In genomic region chr5:100331636-100332035, GRCm38 (mm10) we compare ENCODE assay signal across 19 mouse cellular contexts.
DNase-seq lines count a peak whose midpoint lies in the region; ATAC-seq and TF ChIP-seq lines count a peak whose summit lies in the region.
"Had no signal": no experiment of that assay in that cellular context is flagged by ENCODE, and none has a peak within 500 bp of the region (broad histone marks: within the 10 kb centered on the region; RNA-seq: fewer than 3 reads in every experiment).

No protein-coding gene starts in this region.

- no peak overlapping the region for H3K9ac ChIP-seq in midbrain, embryonic 12.5 days (replicated peaks)
- no peak overlapping the region for H3K9ac ChIP-seq in midbrain, embryonic 15.5 days
- H3K9ac ChIP-seq in ES-E14 (ENCODE audit: insufficient read depth, low read depth, low read length, poor library complexity, severe bottlenecking), result no peak overlapping the region
- H3K9ac ChIP-seq in hindbrain, embryonic 13.5 days, result no peak overlapping the region
- H3K9ac ChIP-seq: embryonic facial prominence, embryonic 13.5 days; forebrain, embryonic 13.5 days; heart, embryonic 13.5 days; intestine, embryonic 15.5 days had no signal

- WGBS in midbrain, embryonic 12.5 days, result 84% methylated on average over 8 of the region's 8 CpGs
- 83% methylated on average over 8 of the region's 8 CpGs for WGBS in midbrain, embryonic 15.5 days
- 80% methylated on average over 8 of the region's 8 CpGs for WGBS in hindbrain, embryonic 13.5 days

- no peak overlapping the region for H3K4me2 ChIP-seq in midbrain, embryonic 12.5 days (replicated peaks)
- no peak overlapping the region for H3K4me2 ChIP-seq in midbrain, embryonic 15.5 days
- no peak overlapping the region for H3K4me2 ChIP-seq in hindbrain, embryonic 13.5 days
- H3K4me2 ChIP-seq: embryonic facial prominence, embryonic 13.5 days; forebrain, embryonic 13.5 days; heart, embryonic 13.5 days; intestine, embryonic 15.5 days had no signal

- H3K4me1 ChIP-seq in midbrain, embryonic 12.5 days, result peaks cover 4% of the 10 kb centered on the region
- 0 out of 2 replicates have a peak, but pooled peaks cover 5% of the 10 kb centered on the region for H3K4me1 ChIP-seq in midbrain, embryonic 15.5 days
- H3K4me1 ChIP-seq in ES-E14 (ENCODE audit: control insufficient read depth in 2 of 2, insufficient read depth in 2 of 2, low read length in 2 of 2, poor library complexity in 1 of 2), result peaks cover 0 to 9% of the 10 kb centered on the region in 2 experiments; a peak in 2 of 4 replicates
- H3K4me1 ChIP-seq in hindbrain, embryonic 13.5 days (replicated peaks), result peaks cover 22% of the 10 kb centered on the region
- H3K4me1 ChIP-seq: embryonic facial prominence, embryonic 13.5 days had no signal

- no peaks in the 10 kb centered on the region for H3K36me3 ChIP-seq in midbrain, embryonic 12.5 days
- H3K36me3 ChIP-seq in midbrain, embryonic 15.5 days (replicated peaks), result no peaks in the 10 kb centered on the region
- no peaks in the 10 kb centered on the region for H3K36me3 ChIP-seq in ES-E14 (ENCODE audit: control insufficient read depth, insufficient read depth, low read length, poor library complexity, severe bottlenecking)
- no peaks in the 10 kb centered on the region for H3K36me3 ChIP-seq in hindbrain, embryonic 13.5 days
- H3K36me3 ChIP-seq: embryonic facial prominence, embryonic 13.5 days; heart, embryonic 13.5 days; intestine, embryonic 15.5 days had no signal

- no peaks in the 10 kb centered on the region for H3K9me3 ChIP-seq in midbrain, embryonic 12.5 days
- H3K9me3 ChIP-seq in midbrain, embryonic 15.5 days, result no peaks in the 10 kb centered on the region
- H3K9me3 ChIP-seq in ES-E14 (ENCODE audit: control insufficient read depth, insufficient read depth, low read depth, low read length), result no peaks in the 10 kb centered on the region
- no peaks in the 10 kb centered on the region for H3K9me3 ChIP-seq in hindbrain, embryonic 13.5 days
- H3K9me3 ChIP-seq: embryonic facial prominence, embryonic 13.5 days; forebrain, embryonic 13.5 days; heart, embryonic 13.5 days; intestine, embryonic 15.5 days had no signal

- peak; percentile 12 for DNase-seq in 416B (ENCODE audit: low read depth)
- no peak for DNase-seq in ES-E14 (ENCODE audit: low read depth, low spot score)
- no peak for DNase-seq in gastrocnemius, postnatal 14 days
- DNase-seq: adrenal gland, postnatal 14 days; cerebellum, adult 11-12 months; cerebellum, adult 9-11 months; cerebellum, postnatal 36 days; gastrocnemius, adult 2 months; gastrocnemius, postnatal 36 days; heart, adult 11 months; heart, postnatal 36 days had no signal

- no peaks in the 10 kb centered on the region for H3K27me3 ChIP-seq in midbrain, embryonic 12.5 days
- no peaks in the 10 kb centered on the region for H3K27me3 ChIP-seq in midbrain, embryonic 15.5 days (replicated peaks)
- no peaks in the 10 kb centered on the region for H3K27me3 ChIP-seq in hindbrain, embryonic 13.5 days
- H3K27me3 ChIP-seq: embryonic facial prominence, embryonic 13.5 days; forebrain, embryonic 13.5 days; heart, embryonic 13.5 days; intestine, embryonic 15.5 days had no signal

- no peak overlapping the region for H3K4me3 ChIP-seq in midbrain, embryonic 12.5 days
- no peak overlapping the region for H3K4me3 ChIP-seq in midbrain, embryonic 15.5 days
- no peak overlapping the region for H3K4me3 ChIP-seq in ES-E14 (ENCODE audit: insufficient read depth in 1 of 2, low read depth in 1 of 2, low read length in 2 of 2, poor library complexity in 1 of 2, severe bottlenecking in 1 of 2)
- no peak overlapping the region for H3K4me3 ChIP-seq in hindbrain, embryonic 13.5 days
- H3K4me3 ChIP-seq: embryonic facial prominence, embryonic 13.5 days; forebrain, embryonic 13.5 days; gastrocnemius, adult 2 months; heart, embryonic 13.5 days; intestine, embryonic 15.5 days had no signal

- 0 out of 2 replicates have a peak, but pooled peaks have one; percentile 23 for ATAC-seq in midbrain, embryonic 12.5 days (ENCODE audit: low FRiP score, low read depth)
- no peak for ATAC-seq in midbrain, embryonic 15.5 days (replicated peaks)
- ATAC-seq in hindbrain, embryonic 13.5 days (ENCODE audit: low FRiP score), result peak; percentile 26; the same call in 1 of the 2 replicates
- ATAC-seq in activated CD4-positive, CD25-positive, alpha-beta regulatory T cell, adult 4 months, result no peak
- ATAC-seq: forebrain, embryonic 13.5 days; intestine, embryonic 15.5 days had no signal

- in situ Hi-C loops in ES-E14 (cut with MboI; ENCODE audit: low sequenced_read_pairs in 2 of 2, unreplicated experiment in 2 of 2), result no loop called here

- intact Hi-C loops in gastrocnemius, postnatal 14 days (cut with DNase I; ENCODE audit: low total_unique reads), result no loop called here

- H3K27ac ChIP-seq in midbrain, embryonic 12.5 days (replicated peaks), result no peak overlapping the region
- H3K27ac ChIP-seq in midbrain, embryonic 15.5 days, result no peak overlapping the region
- H3K27ac ChIP-seq in ES-E14 (ENCODE audit: insufficient read depth, low read depth, low read length, poor library complexity, severe bottlenecking), result no peak overlapping the region
- 0 out of 2 replicates have a peak overlapping the region, but pooled peaks have one; percentile 35 for H3K27ac ChIP-seq in hindbrain, embryonic 13.5 days
- H3K27ac ChIP-seq: embryonic facial prominence, embryonic 13.5 days; forebrain, embryonic 13.5 days; gastrocnemius, adult 2 months; heart, embryonic 13.5 days; intestine, embryonic 15.5 days had no signal

TF ChIP-seq in ES-E14, 5 proteins besides CTCF, POLR2A, EP300 and RAD21:
- TF ChIP-seq ZC3H11A (IDR thresholded peaks at IDR 0.05; ENCODE audit: borderline replicate concordance, low read depth, low read length) (no peak), HCFC1 (IDR thresholded peaks at IDR 0.05; ENCODE audit: borderline replicate concordance, insufficient read depth, low read length) (no peak), MAFK (IDR thresholded peaks at IDR 0.05; ENCODE audit: insufficient read depth, low read depth, low read length) (0 out of 2 replicates have a peak, but pooled peaks have one; percentile 30), ZNF384 (IDR thresholded peaks at IDR 0.05; ENCODE audit: low read depth, low read length) (no peak), CHD2 (IDR thresholded peaks at IDR 0.05; ENCODE audit: low read depth, low read length) (no peak)

Comparison
In these comparisons a context has a peak if more than half of its experiments do, and no peak if none do; other contexts are left out.
1. ATAC-seq: peak in midbrain, embryonic 12.5 days (single experiment) and hindbrain, embryonic 13.5 days (single experiment); none in midbrain, embryonic 15.5 days (single experiment) and activated CD4-positive, CD25-positive, alpha-beta regulatory T cell, adult 4 months (single experiment).